Mouse (Mus musculus) lung, postnatal 0 days (tissue): ENCODE measurements around the gene Timeless. TPM values are rescaled to one million over a fixed set of nuclear protein-coding genes. Genes with fewer than 3 reads are reported as not detected.

Experiments used
- ATAC-seq: fragments of 200-750 bp; cut with Nextera tagmentation; 2 replicates; pipeline ENCODE4 v1.8.0; 2017; ENCODE audit warnings: moderate library complexity
- DNase-seq: peaks from one replicate; pipeline ENCODE4 v3.0.0-alpha.2; 2016; ENCODE audit warnings: low spot score
- H3K27ac ChIP-seq: fragments of 300-500 bp; sonication (generic); 2 replicates; pipeline ENCODE4 v1.5.1; 2014; ENCODE audit warnings: antibody characterized with exemption, mild to moderate bottlenecking, low read length, mixed read lengths
- H3K27me3 ChIP-seq: fragments of 300-500 bp; sonication (generic); replicated peaks from 2 replicates; pipeline ENCODE4 v1.6.1; 2014; ENCODE audit warnings: low read length, mixed read lengths; ENCODE audit not compliant: insufficient read depth
- H3K36me3 ChIP-seq: fragments of 300-500 bp; sonication (generic); 2 replicates; pipeline ENCODE4 v1.6.1; 2014; ENCODE audit warnings: low read length, mixed read lengths; ENCODE audit not compliant: insufficient read depth
- H3K4me1 ChIP-seq: fragments of 300-500 bp; sonication (generic); 2 replicates; pipeline ENCODE4 v1.6.1; 2014; ENCODE audit warnings: antibody characterized with exemption, low read depth, low read length, mixed read lengths; ENCODE audit not compliant: insufficient read depth
- H3K4me2 ChIP-seq: fragments of 300-500 bp; sonication (generic); replicated peaks from 2 replicates; pipeline ENCODE4 v1.6.1; 2014; ENCODE audit warnings: low read depth, mild to moderate bottlenecking, low read length, moderate library complexity, mixed read lengths
- H3K4me3 ChIP-seq: fragments of 300-500 bp; sonication (generic); 2 replicates; pipeline ENCODE4 v1.5.1; 2014; ENCODE audit warnings: low read depth, low read length
- H3K9ac ChIP-seq: fragments of 300-500 bp; sonication (generic); replicated peaks from 2 replicates; pipeline ENCODE4 v1.6.1; 2014; ENCODE audit warnings: low read depth, mild to moderate bottlenecking
- H3K9me3 ChIP-seq: fragments of 300-500 bp; sonication (generic); 2 replicates; pipeline ENCODE4 v1.6.1; 2016; ENCODE audit warnings: low read length, mixed read lengths
- CTCF ChIP-seq: IDR thresholded peaks from 2 replicates; pipeline ENCODE4 v1.5.1; 2016; ENCODE audit warnings: antibody characterized with exemption, mild to moderate bottlenecking
- EP300 ChIP-seq: IDR thresholded peaks from 2 replicates; pipeline ENCODE4 v1.6.1; 2016; ENCODE audit warnings: antibody characterized with exemption, mild to moderate bottlenecking, control low read depth
- WGBS: fragments of 180-500 bp; shearing (Covaris S2); extraction: QIAGEN DNeasy Blood & Tissue Kit; methylation state at CpG from one replicate; pipeline ENCODE4 v1.1.7; 2014; 5-methylcytosine and 5-hydroxymethylcytosine counted together
- polyA plus RNA-seq: library from polyadenylated mRNA; unstranded; fragments of >200 nt; fragmentation: Nextera tagmentation; extraction: Ambion mirVana; gene quantifications from 2 replicates; pipeline ENCODE4 v1.2.1, GENCODE M21; 2015

Gene Timeless
- polyA plus RNA-seq, 1 experiment from 2014 or later = 11.2 TPM

- H3K9me3 ChIP-seq = no peaks in the 10 kb centered on the region
- H3K4me2 ChIP-seq = no peak overlapping the region
- H3K36me3 ChIP-seq = peaks cover 13% of the 10 kb centered on the region
- 73% methylated on average over 13 of the region's 13 CpGs for WGBS
- H3K4me3 ChIP-seq = no peak overlapping the region
- H3K27me3 ChIP-seq = no peaks in the 10 kb centered on the region
- peaks cover 6% of the 10 kb centered on the region; the same call in 1 of the 2 replicates for H3K4me1 ChIP-seq
- no peak for TF ChIP-seq CTCF
- TF ChIP-seq EP300 = no peak
- DNase-seq (no peak), ATAC-seq (no peak)
- no peak overlapping the region for H3K9ac ChIP-seq
- no peak overlapping the region for H3K27ac ChIP-seq
Observed at GRCm38 (mm10) chr10:128296370-128297090, 64.7 kb downstream of the Timeless start.

- H3K9ac ChIP-seq = no peak overlapping the region
- no peak overlapping the region for H3K4me2 ChIP-seq
- DNase-seq = no peak
- H3K36me3 ChIP-seq = peaks cover 7% of the 10 kb centered on the region; the same call in 1 of the 2 replicates
- WGBS = 51% methylated on average over 4 of the region's 4 CpGs
- no peak overlapping the region for H3K27ac ChIP-seq
- no peak; the same call in 1 of the 2 replicates for ATAC-seq
- no peaks in the 10 kb centered on the region for H3K9me3 ChIP-seq
- no peak overlapping the region for H3K4me3 ChIP-seq
- TF ChIP-seq CTCF = no peak
- no peak for TF ChIP-seq EP300
- H3K27me3 ChIP-seq = no peaks in the 10 kb centered on the region
- H3K4me1 ChIP-seq = peaks cover 7% of the 10 kb centered on the region; the same call in 1 of the 2 replicates
Observed at GRCm38 (mm10) chr10:128297221-128297620, 65.4 kb downstream of the Timeless start.

GRCm38 (mm10) chr10:128297622-128298021, 65.8 kb downstream of the Timeless start:
- Histone ChIP-seq H3K9me3 (no peaks in the 10 kb centered on the region), H3K27me3 (no peaks in the 10 kb centered on the region), H3K4me2 (no peak overlapping the region), H3K27ac (no peak overlapping the region), H3K9ac (no peak overlapping the region), H3K36me3 (peaks cover 3% of the 10 kb centered on the region; the same call in 1 of the 2 replicates), H3K4me1 (peaks cover 11% of the 10 kb centered on the region), H3K4me3 (no peak overlapping the region)
- TF ChIP-seq EP300 (no peak), CTCF (no peak)
- DNase-seq (peak; percentile 63), ATAC-seq (peak; percentile 65)
- 59% methylated on average over 11 of the region's 11 CpGs for WGBS

GRCm38 (mm10) chr10:128298243-128298642, 66.4 kb downstream of the Timeless start:
- Histone ChIP-seq H3K4me2 (no peak overlapping the region), H3K9me3 (no peaks in the 10 kb centered on the region), H3K9ac (no peak overlapping the region), H3K27me3 (no peaks in the 10 kb centered on the region), H3K4me1 (peaks cover 12% of the 10 kb centered on the region), H3K27ac (no peak overlapping the region), H3K36me3 (no peaks in the 10 kb centered on the region), H3K4me3 (no peak overlapping the region)
- WGBS = 54% methylated on average over 6 of the region's 6 CpGs
- ATAC-seq (no peak), DNase-seq (peak; percentile 77)
- no peak for TF ChIP-seq CTCF
- TF ChIP-seq EP300 = no peak

GRCm38 (mm10) chr10:128298702-128299171, 66.9 kb downstream of the Timeless start, which contains the start of gene Il23a:
Il23a (minus strand) TSS chr10:128298752.
- Histone ChIP-seq H3K9ac (no peak within 1 kb of the TSS), H3K4me3 (no peak within 1 kb of the TSS), H3K36me3 (no peaks in the 10 kb centered on the region), H3K4me2 (no peak within 1 kb of the TSS), H3K27me3 (no peaks in the 10 kb centered on the region), H3K9me3 (no peaks in the 10 kb centered on the region), H3K4me1 (peaks cover 13% of the 10 kb centered on the region), H3K27ac (no peak within 1 kb of the TSS)
- 67% methylated on average over 11 of the region's 11 CpGs for WGBS
- ATAC-seq (no peak), DNase-seq (no peak)
- TF ChIP-seq CTCF (no peak), EP300 (no peak)

GRCm38 (mm10) chr10:128302357-128302756, 70.5 kb downstream of the Timeless start:
- Histone ChIP-seq H3K9me3 (no peaks in the 10 kb centered on the region), H3K4me1 (peaks cover 20% of the 10 kb centered on the region), H3K4me3 (peak overlapping the region; percentile 48), H3K9ac (peak overlapping the region; percentile 61), H3K27ac (peak overlapping the region; percentile 92), H3K27me3 (no peaks in the 10 kb centered on the region), H3K4me2 (peak overlapping the region; percentile 71), H3K36me3 (no peaks in the 10 kb centered on the region)
- TF ChIP-seq CTCF = no peak
- no peak for TF ChIP-seq EP300
- DNase-seq (peak; percentile 29), ATAC-seq (no peak)
- 28% methylated on average over 3 of the region's 3 CpGs for WGBS

Other genes starting within 250 kb of the Timeless start
- not detected in 2 replicates for gene Hsd17b6, start 224.5 kb upstream of the Timeless start, polyA plus RNA-seq
- gene Prim1, start 216.9 kb upstream of the Timeless start, polyA plus RNA-seq = 9.3 and 9.5 TPM in 2 replicates
- 445 and 456 TPM in 2 replicates for gene Naca, start 196.5 kb upstream of the Timeless start, polyA plus RNA-seq
- 239 and 259 TPM in 2 replicates for gene Ptges3, start 173.1 kb upstream of the Timeless start, polyA plus RNA-seq
- 1,155 and 1,171 TPM in 2 replicates for gene Atp5b, start 148.8 kb upstream of the Timeless start, polyA plus RNA-seq
- 11.2 and 11.4 TPM in 2 replicates for gene Baz2a, start 140.5 kb upstream of the Timeless start, polyA plus RNA-seq
- 26.4 and 28.3 TPM in 2 replicates for gene Rbms2, start 51.8 kb upstream of the Timeless start, polyA plus RNA-seq
- 0.82 and 0.92 TPM in 2 replicates for gene Gls2, start 37.6 kb upstream of the Timeless start, polyA plus RNA-seq
- gene Spryd4, start 20.3 kb upstream of the Timeless start, polyA plus RNA-seq = 16.0 and 16.9 TPM in 2 replicates
- gene Mip, start 6.2 kb upstream of the Timeless start, polyA plus RNA-seq = not detected in 2 replicates
- gene Apon, start 22.0 kb downstream of the Timeless start, polyA plus RNA-seq = not detected in 2 replicates
- gene Apof, start 36.6 kb downstream of the Timeless start, polyA plus RNA-seq = not detected in 2 replicates
- 11.8 and 13.4 TPM in 2 replicates for gene Stat2, start 38.5 kb downstream of the Timeless start, polyA plus RNA-seq
- 0.30 and 0.32 TPM in 2 replicates for gene Il23a, start 66.7 kb downstream of the Timeless start, polyA plus RNA-seq
- 19.0 and 20.2 TPM in 2 replicates for gene Pan2, start 71.3 kb downstream of the Timeless start, polyA plus RNA-seq
- gene Cnpy2, start 90.4 kb downstream of the Timeless start, polyA plus RNA-seq = 243 and 244 TPM in 2 replicates
- gene Cs, start 105.7 kb downstream of the Timeless start, polyA plus RNA-seq = 85.4 and 85.8 TPM in 2 replicates
- gene Coq10a, start 136.9 kb downstream of the Timeless start, polyA plus RNA-seq = 16.4 and 19.9 TPM in 2 replicates
- 4.2 and 4.9 TPM in 2 replicates for gene Ankrd52, start 145.1 kb downstream of the Timeless start, polyA plus RNA-seq
- gene Slc39a5, start 169.2 kb downstream of the Timeless start, polyA plus RNA-seq = 0.15 TPM in 1 of 2 replicates, not detected in the other
- 48.6 and 54.7 TPM in 2 replicates for gene Nabp2, start 179.4 kb downstream of the Timeless start, polyA plus RNA-seq
- gene Rnf41, start 179.6 kb downstream of the Timeless start, polyA plus RNA-seq = 31.3 and 32.2 TPM in 2 replicates
- 28.9 and 33.0 TPM in 2 replicates for gene Smarcc2, start 227.2 kb downstream of the Timeless start, polyA plus RNA-seq